Mouse (Mus musculus) thymus, postnatal 4 days (tissue): Measurements from ENCODE around the gene Mbnl1.
"Not testable (repeated sequence)": the region's sequence is repeated elsewhere in the genome, so short reads cannot be mapped to it uniquely, and the experiment has no call there.

Source experiments
- DNase-seq: peaks from one replicate; pipeline ENCODE4 v3.0.0; 2021

Mbnl1 gene

DNA sequence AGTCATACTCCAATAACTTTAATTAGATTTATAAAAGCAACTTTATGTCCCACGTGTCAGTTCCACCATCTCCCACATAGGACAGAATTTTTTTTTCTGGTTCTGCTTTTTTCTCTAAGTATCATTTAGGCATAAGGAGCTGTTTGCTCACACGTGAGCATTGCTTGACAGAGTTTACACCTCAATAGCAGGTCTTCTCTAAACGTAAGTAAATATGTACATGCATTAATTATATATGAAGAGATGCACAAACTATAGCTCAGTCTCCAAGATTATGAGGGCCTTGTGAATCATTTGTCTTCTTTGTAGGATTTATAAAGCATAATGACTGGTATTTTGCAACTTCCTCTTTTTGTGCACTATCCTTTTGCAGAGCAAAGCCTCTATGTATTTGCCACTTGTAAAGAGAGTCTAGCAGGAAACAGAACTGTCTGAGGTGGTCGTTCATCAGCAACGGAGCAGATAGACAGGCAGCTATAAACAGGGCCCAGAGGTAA, at the start of gene Mbnl1:
Mbnl1 (plus strand) TSS at position 150 of the 497 bp plus-strand sequence.
- peak; percentile 41 for DNase-seq

DNA sequence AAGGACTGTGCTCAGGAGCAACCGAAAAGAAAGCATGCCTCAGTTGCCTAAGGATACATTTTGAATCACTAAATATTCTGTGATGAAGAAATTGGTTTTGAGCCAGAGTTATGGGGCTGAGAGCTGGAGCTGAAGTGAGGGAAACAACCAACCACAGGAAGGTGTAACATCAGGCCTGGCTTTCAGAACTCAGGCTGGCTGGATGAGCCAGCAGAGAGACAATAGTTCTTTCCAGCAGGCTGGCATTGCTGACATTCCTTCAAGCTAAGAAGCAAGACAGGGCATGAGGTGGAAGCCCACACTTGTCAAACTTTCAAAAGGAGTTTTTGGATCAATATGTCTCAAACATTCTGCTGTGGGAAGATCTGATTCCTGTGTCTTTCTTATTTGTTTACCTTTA, 48.5 kb upstream of the Mbnl1 start:
- DNase-seq, result no peak

DNA sequence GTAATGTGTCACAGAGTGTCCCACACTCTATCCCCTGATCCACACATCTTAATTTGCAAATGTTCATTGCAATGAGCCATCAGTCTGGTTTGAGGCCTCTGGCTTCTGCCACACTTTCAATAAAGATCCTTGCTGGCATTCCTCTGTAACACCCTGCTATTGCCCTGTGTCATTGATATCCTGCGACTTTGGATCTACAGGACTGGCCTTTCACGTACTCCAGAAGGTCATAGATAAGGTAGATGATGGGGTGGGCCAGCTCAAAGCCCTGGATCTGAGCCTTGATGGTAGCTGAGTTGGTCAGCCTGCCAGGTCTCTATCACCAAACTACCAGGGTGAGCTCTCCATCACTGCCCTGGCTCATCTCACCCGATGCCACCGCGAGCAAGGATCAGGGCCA, 43.6 kb upstream of the Mbnl1 start:
- no peak for DNase-seq

DNA sequence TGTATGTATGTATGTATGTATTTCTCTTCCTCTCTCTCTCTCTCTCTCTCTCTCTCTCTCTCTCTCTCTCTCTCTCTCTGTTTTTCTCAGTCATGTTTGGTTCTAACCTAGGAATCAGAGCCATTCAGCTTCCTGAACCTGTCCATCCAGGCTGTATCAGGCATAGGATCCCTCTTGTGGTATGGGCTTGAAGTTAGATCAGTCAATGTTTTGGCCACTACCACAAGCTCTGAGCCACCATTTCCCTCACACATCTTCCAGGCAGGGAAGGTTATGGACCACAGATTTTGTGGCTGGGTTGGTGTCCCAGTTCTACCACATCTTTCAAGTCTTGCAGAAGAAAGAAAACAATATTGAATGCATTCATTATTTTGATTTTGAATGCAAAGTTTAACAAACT, 35.4 kb upstream of the Mbnl1 start:
- no peak for DNase-seq

DNA sequence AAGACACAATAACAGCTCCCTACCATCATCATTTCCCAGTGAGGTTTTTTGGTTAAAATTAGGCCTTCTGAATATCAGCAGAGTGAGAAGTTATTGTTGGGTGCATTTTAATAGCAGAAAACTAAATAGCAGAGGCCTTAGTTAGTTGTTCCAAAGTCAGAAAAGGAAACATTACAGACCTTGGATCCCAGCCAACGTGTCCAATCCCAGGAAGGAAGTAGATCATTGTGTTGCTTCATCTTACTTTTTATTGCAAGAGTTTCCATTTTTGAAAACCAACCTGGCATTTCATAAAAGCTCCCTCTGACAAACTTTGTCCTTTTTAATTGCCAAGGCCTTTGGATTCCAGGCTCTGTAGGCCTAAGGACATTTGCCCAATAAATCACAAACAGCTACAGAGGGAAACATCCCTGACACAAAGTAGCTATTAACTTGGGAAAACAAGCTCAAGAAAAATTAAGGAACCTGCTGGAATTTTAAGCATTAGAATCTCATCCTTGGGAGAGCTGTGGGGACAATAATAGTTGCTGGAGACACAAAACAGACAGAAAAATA, 34.9 kb upstream of the Mbnl1 start:
- no peak for DNase-seq

DNA sequence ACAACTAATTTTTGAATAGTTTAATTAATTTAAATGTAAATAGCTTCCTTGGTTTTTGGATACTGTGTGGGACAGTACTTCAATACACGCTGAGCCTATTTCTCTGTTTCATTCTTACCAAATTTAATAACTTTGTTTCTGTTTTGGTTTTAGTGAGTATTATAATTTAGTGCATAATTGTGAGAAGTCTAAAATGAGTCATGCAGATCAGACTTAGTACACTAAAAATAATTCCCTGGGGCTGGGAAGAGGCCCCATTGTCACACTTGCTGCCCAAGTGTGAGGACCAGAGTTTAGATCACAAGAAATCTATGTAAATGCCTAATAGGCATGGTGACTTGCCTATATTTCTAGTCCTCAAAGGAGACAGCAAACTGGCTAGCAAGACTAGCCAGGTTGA, 33.9 kb upstream of the Mbnl1 start:
- no peak for DNase-seq

DNA sequence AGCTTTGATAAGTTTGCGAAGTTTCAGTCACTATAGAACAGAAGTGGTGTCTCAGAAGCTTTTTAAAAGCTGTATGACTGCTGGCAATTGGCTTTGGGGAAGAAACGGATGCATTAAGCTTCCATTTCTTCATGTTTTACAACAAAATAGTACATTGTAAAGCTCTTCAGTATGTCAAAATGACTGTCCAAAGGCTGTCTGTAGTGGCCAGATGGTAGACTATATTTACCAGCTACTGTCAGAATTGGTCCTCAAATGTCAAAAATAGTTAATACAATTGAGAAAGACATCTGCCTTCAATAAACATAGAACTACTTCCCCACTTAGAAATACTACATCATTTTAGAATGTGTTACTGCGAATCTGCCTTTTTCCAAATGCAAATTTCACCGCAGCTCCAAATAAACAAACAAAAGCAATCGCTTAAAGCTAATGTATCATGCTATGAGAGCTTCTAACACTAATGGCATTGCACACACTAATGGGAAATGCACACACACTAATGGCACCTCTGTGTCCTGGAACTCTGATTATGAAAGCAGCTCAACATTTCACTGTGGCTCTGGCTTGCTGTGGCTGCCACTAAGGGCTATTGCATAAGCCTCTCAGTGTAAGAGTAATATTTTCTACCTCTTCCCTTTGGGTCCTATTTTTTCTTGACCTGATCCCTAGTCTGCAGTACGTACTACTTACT, 10.7 kb upstream of the Mbnl1 start:
- no peak for DNase-seq

DNA sequence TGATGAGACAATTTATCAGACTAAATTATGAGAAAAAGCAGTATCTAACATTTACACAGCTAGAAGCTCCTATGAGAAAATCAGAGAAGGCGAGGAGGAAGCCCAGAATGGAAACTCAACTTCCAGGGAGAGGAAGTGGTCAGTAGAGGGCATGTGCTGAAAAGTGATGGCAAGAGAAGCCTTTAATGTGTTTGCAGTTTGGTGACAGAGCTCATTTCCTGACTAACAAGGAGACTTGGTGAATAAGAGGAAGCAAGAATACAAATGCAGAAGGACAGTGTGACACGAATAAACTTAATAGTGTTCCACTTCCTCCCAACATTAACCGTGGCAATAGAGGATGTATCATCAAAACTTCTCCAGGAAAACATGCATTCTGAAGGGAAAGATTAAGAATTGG, 4.0 kb upstream of the Mbnl1 start:
- not testable (repeated sequence) for DNase-seq

DNA sequence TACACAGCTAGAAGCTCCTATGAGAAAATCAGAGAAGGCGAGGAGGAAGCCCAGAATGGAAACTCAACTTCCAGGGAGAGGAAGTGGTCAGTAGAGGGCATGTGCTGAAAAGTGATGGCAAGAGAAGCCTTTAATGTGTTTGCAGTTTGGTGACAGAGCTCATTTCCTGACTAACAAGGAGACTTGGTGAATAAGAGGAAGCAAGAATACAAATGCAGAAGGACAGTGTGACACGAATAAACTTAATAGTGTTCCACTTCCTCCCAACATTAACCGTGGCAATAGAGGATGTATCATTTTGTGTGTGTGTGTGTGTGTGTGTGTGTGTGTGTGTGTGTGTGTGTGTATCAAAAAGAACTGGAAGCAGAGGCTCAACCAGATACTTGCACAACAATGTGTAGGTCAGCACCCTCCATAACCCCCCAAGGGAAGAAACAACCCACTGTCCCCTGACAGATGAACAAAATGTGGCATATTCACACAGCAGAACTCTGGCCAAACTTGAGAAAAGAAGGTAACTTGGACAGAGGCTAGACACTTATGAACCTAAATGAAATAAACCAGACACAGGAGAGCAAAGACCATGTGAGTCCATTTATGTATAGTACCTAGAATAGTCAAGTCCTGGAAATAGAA, 3.3 kb upstream of the Mbnl1 start:
- DNase-seq, result not testable (repeated sequence)

DNA sequence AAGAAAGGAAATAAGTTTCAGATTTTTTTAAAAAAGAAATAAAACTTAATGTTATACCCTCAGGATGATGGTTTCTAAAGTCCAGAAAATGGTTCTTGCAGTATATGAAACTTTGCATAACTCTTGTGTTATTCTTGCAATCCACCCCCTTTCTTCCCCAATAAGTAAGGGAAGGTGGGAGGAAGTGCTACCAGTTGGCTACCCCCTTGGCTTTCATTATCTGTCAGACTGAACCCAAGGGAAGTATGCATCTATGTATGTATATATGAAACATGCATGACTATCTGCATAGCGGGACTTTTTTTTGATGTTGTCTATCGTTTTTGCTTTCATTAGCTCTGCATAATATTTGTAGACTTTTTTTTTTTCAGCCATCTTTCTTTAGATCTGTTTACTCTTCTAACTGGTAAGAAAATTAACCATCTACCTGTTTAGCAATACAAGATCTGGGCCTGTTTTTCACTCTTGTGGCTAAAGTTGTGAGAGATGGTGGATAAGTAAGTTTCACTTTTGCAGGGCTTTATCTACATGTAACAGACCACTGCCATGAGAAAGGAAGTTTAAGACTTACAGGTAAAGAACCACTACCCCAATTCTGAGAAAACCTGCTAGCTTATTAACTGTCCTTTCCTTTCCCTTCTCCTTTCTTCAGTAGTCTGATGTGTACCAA, 484 bp upstream of the Mbnl1 start:
- DNase-seq, result no peak

DNA sequence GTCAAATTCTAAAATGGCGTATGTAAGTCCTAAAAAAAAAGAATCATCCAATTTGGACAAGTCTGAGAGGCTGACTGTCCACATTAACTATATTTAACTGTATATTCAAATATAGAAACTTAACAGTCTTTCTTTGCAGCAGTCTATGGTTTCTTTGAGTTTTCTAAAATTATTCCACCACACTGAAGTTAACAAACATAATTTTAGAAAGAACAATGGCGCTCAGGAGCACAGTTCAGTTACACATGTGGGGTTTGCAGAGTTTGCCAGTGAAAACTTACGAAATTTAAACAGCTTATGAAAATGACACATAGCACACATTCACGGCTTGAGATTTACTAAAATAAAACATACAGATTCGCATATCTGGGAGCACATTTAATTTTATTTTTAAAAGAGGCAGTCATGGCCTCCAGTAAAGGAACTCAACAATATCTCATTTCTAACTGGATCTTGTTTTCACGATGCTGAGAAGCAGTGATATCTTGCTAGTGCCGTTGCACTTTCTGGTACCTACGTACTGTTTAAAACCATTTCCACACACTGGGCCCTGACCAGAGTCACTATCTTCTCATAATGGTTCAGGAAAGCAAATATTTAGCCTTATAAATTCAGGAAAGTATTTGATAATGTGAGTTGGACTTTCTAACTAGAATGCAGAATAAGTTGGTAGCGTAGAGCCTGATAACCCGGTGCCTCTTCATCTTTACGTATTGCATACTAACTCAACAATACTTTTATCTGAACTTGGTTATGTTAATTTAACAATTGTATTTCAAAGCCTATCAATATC, 1.4 kb downstream of the Mbnl1 start:
- no peak for DNase-seq

DNA sequence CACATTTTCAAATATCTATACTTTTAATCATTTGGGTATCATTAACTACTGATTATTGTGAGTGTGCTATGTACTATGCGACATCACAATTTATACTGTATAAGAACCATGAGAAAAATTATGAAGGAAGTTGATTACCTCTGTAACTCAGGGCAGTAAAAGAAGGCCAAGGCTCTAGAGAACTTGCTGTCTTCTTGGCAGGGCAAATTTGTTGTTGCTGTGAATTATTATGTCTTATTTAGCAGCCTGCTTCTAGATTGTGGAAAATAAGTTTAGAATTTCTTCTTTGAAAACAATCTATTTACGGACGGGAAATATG, 2.0 kb downstream of the Mbnl1 start:
- DNase-seq, result no peak

DNA sequence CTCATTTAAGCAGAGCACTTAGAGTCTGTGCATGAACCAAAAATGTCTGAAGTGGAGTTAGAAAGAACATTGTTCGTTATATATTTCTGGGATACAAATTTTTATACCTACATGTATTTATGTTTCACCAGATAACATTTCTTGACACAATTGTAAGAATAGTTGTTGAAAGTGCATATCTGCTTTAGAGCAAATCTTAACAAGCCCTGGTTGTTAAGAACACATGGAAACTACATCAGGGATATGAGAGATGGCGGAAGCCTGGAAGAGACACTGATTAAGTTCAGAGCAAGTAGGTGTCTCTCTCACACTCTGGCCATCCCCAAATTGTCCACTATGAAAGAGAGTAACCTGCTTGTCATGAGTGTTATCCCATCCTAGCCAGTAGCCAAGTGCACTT, 2.4 kb downstream of the Mbnl1 start:
- DNase-seq, result no peak

DNA sequence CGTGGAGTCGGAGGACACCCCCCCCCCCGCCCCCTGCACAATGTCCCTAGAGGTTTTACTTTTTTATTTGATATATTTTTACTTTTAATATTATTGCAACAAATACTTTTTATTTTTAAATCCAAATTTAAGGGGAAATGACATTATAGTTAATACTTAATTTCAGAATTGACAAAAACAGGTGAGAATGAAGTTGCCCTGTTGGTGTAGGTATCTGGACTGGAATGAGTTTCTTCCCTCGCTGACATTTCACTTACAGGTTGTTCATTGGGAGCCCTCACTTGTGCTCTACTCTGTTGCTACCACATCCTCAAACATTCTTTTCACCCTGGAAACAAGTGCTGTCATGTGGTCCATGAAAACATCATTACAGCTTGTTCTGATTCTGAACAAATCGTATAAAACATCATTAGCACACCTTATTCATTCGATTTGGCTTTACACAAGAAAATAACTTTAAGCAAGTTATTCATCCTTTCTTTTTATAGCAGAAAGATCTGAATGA, 4.2 kb downstream of the Mbnl1 start:
- no peak for DNase-seq

DNA sequence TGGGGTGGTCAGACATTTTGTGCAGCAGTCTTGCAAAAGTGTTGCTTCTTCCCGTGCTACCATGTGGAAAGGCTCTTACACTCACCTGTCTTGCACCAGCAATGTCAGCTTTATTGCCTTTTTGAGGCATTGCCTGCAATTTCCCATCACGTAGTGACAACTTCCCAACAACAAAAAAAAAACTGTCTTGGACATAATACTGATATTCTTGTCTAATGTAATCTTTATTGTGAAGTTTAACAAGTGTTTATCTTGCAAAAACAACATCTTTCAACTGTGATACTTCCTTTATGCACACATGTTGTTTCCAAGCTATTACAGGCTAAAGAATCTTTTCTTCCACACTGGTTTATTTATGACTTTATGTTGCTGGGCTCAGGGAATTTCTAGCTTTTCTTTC, 5.8 kb downstream of the Mbnl1 start:
- no peak for DNase-seq

DNA sequence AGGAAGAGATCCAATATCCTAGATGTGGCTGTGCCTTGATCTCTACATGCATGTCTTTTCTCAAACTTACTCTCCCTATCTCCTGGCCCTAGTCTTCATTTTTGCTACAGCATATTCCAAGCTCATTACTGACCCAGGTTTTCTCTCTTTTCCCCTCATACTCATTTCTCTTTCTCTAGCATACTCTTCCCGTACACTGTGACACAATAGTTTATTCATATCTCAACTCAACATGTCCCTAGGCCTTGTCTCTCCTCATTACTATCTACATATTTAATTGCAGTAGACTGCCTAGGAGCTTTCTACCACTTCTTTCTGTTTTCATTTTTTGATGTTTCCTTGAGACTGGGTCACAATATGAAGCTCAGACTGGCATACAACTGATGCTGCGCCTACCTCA, 8.1 kb downstream of the Mbnl1 start:
- DNase-seq, result no peak

DNA sequence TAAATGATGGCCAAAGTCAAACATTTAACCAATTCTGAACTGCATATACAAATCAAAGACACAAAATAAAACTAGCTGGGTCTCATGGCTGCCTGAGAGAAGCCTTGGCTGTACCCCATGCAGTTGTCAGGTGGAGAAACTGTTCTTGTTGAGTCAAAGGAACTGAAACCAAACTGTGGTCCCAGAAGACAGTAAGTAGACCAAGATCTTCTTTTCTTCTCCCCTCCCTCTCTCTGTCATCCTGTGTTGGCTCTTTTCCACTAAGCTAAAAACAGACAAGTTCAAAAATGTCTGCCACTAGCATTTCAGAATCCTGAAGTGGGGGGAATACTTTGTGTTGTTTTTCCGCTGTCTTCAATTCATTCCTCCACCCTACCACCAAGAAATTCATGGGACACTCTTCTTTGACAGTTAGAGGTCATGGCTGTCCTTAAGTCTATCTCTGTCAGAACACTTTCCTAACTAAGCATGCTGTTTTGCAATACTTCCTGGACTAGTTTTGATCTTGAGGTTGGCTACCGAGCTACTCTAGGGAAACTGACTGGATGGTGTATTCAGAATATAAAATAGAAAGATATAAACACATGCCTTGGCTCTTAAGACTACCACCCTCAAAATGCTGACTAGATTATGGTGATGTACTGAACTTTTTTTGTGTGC, 9.2 kb downstream of the Mbnl1 start:
- no peak for DNase-seq

DNA sequence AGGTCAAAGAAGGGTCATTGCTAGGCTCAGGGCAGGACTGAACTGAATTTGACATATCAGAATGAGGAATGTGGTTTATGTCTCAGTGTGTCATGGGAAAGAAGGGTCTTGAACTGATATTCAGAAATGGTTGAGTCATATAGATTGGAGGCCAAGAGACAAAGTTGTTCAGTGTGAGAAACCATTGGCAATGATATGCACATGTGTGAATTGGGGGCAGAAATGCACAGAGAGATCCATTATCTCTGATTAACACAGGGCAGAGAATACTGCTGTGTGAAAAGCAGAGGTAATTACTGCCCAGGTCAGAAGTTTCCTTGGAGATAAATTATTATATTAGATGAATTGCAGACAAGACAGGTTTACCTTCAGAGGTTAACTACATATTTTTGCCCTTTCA, 10.7 kb downstream of the Mbnl1 start:
- no peak for DNase-seq

DNA sequence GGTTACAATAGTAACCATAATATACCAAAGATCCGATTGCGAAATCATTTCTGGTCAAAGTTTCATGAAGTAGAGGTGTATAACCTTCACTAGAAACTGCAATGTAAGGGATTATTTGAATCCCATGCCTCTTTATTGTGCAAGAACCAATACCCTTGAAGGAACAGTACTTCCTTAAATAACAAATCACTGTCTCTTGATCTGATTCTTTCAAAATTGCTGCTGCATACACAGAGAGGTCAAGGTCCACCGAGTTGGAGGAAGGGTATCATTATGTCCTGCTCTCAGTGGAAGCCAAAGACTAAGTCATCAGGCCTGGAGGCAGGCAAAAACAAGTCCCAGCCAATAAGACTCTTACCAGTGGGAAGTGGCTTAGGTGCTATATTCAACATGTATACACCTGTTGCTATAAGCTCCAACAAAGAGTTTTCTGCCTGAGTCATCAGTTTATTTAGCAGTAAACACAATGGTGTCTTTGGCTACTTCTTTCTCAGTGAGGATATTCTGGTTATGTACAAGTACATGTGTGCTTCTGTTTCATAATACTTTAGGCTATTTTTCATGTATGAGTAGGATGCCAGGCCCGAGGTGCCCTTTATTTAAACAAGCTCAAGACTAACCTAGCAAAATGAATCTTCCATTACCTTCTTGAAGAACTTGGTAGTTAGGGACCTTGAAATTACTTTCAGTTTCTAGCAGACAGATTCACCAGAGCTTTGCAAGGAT, 13.5 kb downstream of the Mbnl1 start:
- DNase-seq, result no peak

DNA sequence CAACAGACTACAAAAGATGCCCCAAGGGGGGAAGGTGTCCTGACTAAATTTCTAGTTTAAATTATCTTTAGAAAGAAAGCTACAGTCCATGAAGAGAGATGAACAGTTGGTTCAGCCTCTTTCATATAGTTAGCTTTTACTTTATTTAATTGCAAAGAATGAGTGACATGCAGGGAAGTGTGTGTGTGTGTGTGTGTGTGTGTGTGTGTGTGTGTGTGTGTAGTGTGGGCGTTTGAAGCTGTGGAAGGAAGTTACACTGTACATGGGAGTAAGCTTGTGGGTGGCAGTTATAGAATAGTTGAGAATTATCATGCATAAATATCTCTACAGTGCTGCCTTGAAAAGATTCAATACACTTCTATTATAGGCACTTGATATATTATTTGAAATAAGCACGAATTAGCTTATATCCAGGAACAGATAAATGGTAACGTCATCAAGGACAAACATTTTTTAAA, 14.1 kb downstream of the Mbnl1 start:
- DNase-seq, result no peak

DNA sequence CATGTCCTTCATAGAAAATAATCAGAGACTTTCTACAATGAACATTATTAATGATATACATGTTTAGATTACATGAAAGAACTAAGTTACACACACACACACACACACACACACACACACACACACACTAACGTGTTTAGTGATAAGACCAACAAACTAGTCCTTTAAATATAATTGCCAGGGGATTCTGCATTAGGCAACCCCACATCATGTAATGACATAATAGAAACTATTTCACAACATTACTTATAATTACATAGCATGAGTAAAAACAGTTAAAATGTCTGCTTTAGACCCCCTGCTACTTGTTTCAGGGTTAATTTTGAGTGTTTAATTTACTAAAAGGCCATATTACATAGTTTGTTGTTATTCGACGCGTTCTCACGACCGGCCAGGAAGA, 16.9 kb downstream of the Mbnl1 start:
- no peak for DNase-seq
